Mouse (Mus musculus) embryonic facial prominence, embryonic 13.5 days (tissue): ENCODE data around the gene Wfdc17. TPM values are rescaled to one million over a fixed set of nuclear protein-coding genes. Genes with fewer than 3 reads are reported as not detected.

Experiments used
- ATAC-seq: fragments of 200-750 bp; cut with Nextera tagmentation; 2 replicates; pipeline ENCODE4 v1.8.0; 2017; ENCODE audit warnings: low read depth; ENCODE audit not compliant: insufficient number of reproducible peaks, insufficient read depth, low FRiP score, low TSS enrichment
- H3K27ac ChIP-seq: fragments of 300-500 bp; sonication (generic); 2 replicates; pipeline ENCODE4 v1.5.1; 2015; ENCODE audit warnings: moderate library complexity, mild to moderate bottlenecking, inconsistent platforms
- H3K27me3 ChIP-seq: fragments of 300-500 bp; sonication (generic); 2 replicates; pipeline ENCODE4 v1.6.1; 2015; ENCODE audit warnings: mild to moderate bottlenecking, inconsistent platforms
- H3K36me3 ChIP-seq: fragments of 300-500 bp; sonication (generic); 2 replicates; pipeline ENCODE4 v1.6.1; 2015; ENCODE audit warnings: mild to moderate bottlenecking, inconsistent platforms
- H3K4me1 ChIP-seq: fragments of 300-500 bp; sonication (generic); 2 replicates; pipeline ENCODE4 v1.6.1; 2015; ENCODE audit warnings: inconsistent platforms
- H3K4me2 ChIP-seq: fragments of 300-500 bp; sonication (generic); 2 replicates; pipeline ENCODE4 v1.6.1; 2015; ENCODE audit warnings: moderate library complexity, mild to moderate bottlenecking, inconsistent platforms
- H3K4me3 ChIP-seq: fragments of 300-500 bp; sonication (generic); 2 replicates; pipeline ENCODE4 v1.5.1; 2015; ENCODE audit warnings: mild to moderate bottlenecking, inconsistent platforms
- H3K9ac ChIP-seq: fragments of 300-500 bp; sonication (generic); 2 replicates; pipeline ENCODE4 v1.6.1; 2015; ENCODE audit warnings: mild to moderate bottlenecking, inconsistent platforms
- H3K9me3 ChIP-seq: fragments of 300-500 bp; sonication (generic); 2 replicates; pipeline ENCODE4 v1.6.1; 2016; ENCODE audit warnings: inconsistent platforms
- WGBS: fragments of 180-500 bp; shearing (Covaris S2); methylation state at CpG from one replicate; pipeline ENCODE4 v1.1.7; 2015; ENCODE audit warnings: mixed read lengths; 5-methylcytosine and 5-hydroxymethylcytosine counted together
- polyA plus RNA-seq: library from polyadenylated mRNA; unstranded; fragments of >200 nt; fragmentation: Nextera tagmentation; extraction: Ambion mirVana; gene quantifications from 2 replicates; pipeline ENCODE4 v1.2.1, GENCODE M21; 2015

Wfdc17 gene
- polyA plus RNA-seq = 0.58 TPM in 1 of 2 replicates, not detected in the other

DNA sequence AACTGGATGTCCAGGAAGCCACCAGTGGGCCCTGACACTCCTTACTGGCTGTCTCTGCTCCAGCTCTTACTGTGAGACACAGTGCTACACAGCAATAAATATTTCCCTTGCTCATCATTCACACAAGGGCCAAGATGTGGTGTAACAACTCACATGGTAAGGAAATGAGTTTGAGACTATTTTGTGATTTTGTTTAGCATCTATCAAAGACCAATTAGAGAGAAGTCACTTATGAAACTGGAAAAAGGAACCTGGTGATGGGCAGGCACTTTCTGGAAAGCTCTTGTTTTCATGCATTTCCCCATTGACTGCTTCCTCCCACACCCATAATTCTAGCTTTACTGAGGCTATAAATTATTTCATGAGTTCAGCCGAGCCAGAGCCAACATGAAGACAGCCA lies at the start of gene Wfdc17:
Gene Wfdc17, plus strand, starts transcription at position 287 of the 400 bp plus-strand sequence.
- Histone ChIP-seq H3K4me3 (no peak within 1 kb of the TSS), H3K9ac (no peak within 1 kb of the TSS), H3K27ac (no peak within 1 kb of the TSS), H3K27me3 (no peaks in the 10 kb centered on the region), H3K9me3 (no peaks in the 10 kb centered on the region), H3K4me2 (no peak within 1 kb of the TSS), H3K36me3 (no peaks in the 10 kb centered on the region), H3K4me1 (no peaks in the 10 kb centered on the region)
- ATAC-seq = no peak
- WGBS = 59% methylated on average over 1 of the region's 1 CpGs

DNA sequence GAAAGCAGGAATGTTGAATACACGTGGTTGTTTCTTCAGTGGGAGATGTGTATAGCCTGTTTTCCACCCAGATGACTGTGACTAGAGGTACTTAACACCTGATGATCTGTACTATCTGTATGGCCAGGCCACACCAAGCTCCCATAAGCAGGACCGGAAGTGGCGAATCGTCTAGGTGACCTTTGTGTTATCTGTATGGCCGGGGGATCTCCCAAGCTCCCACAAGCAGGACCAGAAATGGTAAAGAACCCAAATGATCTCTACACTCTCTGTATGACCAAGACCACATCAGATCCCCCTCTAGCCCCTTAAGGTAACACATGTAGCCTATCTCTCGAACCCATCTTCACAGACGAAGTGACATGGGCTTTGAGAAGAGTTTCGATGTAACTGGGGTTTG lies 49.2 kb upstream of the Wfdc17 start:
- no peaks in the 10 kb centered on the region for H3K9me3 ChIP-seq
- no peak for ATAC-seq
- H3K27ac ChIP-seq = no peak overlapping the region
- 88% methylated on average over 8 of the region's 8 CpGs for WGBS
- no peaks in the 10 kb centered on the region for H3K36me3 ChIP-seq
- no peak overlapping the region for H3K4me3 ChIP-seq
- H3K9ac ChIP-seq = no peak overlapping the region
- H3K4me2 ChIP-seq = no peak overlapping the region
- no peaks in the 10 kb centered on the region for H3K27me3 ChIP-seq
- H3K4me1 ChIP-seq = no peaks in the 10 kb centered on the region

DNA sequence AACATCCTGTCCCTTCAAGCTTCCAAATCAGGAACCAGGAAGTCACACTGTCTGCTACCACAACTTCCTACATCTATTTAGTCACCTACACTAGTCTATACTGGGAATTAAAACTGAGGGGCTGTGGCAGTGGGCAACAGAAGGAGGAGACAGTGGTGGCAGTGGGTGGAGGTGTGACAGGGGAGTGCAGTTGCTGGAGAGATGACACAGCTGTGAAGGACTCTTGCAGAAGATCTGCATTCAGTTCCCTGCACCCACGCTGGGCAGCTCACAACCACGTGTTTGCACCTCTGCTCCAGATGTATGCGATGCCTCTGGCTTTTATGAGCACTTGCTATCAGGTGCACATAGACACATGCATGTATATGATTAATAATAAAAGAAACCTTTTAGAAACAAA lies 46.3 kb upstream of the Wfdc17 start:
- H3K9me3 ChIP-seq = no peaks in the 10 kb centered on the region
- H3K4me2 ChIP-seq = no peak overlapping the region
- H3K27ac ChIP-seq = no peak overlapping the region
- no peaks in the 10 kb centered on the region for H3K36me3 ChIP-seq
- H3K9ac ChIP-seq = no peak overlapping the region
- 80% methylated on average over 3 of the region's 3 CpGs for WGBS
- no peaks in the 10 kb centered on the region for H3K27me3 ChIP-seq
- H3K4me1 ChIP-seq = no peaks in the 10 kb centered on the region
- no peak overlapping the region for H3K4me3 ChIP-seq
- no peak for ATAC-seq

DNA sequence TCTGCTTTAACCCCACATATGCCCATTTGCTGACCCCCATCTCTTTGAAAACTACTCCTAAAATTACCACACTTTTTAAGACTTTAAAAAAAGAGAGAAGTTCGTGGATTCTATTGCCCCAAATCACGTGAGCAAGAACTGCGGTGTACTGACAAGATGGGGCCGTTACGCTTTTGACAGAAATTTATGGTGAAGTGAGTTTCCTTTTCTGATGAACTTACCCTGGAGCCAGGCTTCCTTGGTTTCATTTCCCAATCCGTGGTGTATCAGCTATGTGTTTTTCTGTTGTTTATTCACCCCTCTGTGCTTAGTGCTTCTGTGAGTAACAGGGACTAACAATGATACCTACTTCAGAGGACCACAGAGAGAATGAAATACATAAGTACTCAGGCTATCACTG lies 45.0 kb upstream of the Wfdc17 start:
- Histone ChIP-seq H3K4me3 (no peak overlapping the region), H3K36me3 (no peaks in the 10 kb centered on the region), H3K9me3 (no peaks in the 10 kb centered on the region), H3K27me3 (no peaks in the 10 kb centered on the region), H3K4me1 (no peaks in the 10 kb centered on the region), H3K9ac (no peak overlapping the region), H3K27ac (no peak overlapping the region), H3K4me2 (no peak overlapping the region)
- WGBS = 69% methylated on average over 6 of the region's 6 CpGs
- ATAC-seq = no peak

DNA sequence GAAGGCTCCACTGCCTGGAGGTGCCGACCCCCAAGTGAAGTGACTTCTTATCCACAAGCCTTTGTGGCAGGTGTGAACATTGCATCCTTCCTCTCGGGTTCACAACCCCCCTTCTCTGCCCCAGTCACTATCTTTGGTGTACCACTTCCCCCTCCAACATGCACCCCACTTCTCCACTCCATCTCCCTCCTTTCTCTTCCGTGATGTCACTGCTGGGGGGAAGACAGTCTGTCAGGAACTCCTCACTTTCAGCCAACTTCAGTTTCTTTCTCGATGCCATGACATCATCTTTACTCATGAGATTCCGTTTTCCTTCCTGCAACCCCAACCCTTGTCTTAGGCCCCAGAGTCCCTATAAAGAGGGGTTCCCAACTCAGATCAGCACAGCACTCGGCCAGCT lies 41.6 kb upstream of the Wfdc17 start, which contains the start of gene Ccl4:
Gene Ccl4, plus strand, starts transcription at position 381 of the 400 bp plus-strand sequence.
- H3K4me3 ChIP-seq = no peak within 1 kb of the TSS
- no peaks in the 10 kb centered on the region for H3K27me3 ChIP-seq
- no peaks in the 10 kb centered on the region for H3K36me3 ChIP-seq
- H3K27ac ChIP-seq = no peak within 1 kb of the TSS
- H3K4me1 ChIP-seq = no peaks in the 10 kb centered on the region
- no peak within 1 kb of the TSS for H3K4me2 ChIP-seq
- no peak within 1 kb of the TSS for H3K9ac ChIP-seq
- ATAC-seq = no peak
- no peaks in the 10 kb centered on the region for H3K9me3 ChIP-seq
- 77% methylated on average over 6 of the region's 6 CpGs for WGBS

DNA sequence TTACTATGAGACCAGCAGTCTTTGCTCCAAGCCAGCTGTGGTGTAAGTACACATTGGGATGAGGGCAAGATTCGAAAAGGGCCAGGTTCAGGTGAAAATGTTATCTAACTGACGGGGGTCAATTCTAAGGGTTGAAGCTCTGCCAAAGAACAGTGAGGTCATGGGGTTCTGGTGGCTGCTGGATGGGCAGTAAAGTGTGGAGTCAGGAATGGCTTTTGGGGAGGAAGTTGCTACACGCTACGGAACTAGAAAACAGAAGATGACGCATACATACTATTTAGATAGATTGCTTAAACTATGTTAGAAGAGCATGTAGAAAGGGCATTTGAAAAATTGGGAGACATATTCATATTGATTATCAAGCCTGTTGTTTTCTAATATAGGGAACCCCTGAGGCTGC lies 40.3 kb upstream of the Wfdc17 start:
- Histone ChIP-seq H3K4me1 (no peaks in the 10 kb centered on the region), H3K27ac (no peak overlapping the region), H3K9ac (no peak overlapping the region), H3K4me3 (no peak overlapping the region), H3K36me3 (no peaks in the 10 kb centered on the region), H3K9me3 (no peaks in the 10 kb centered on the region), H3K27me3 (no peaks in the 10 kb centered on the region), H3K4me2 (no peak overlapping the region)
- no peak for ATAC-seq
- WGBS = 83% methylated on average over 5 of the region's 5 CpGs

DNA sequence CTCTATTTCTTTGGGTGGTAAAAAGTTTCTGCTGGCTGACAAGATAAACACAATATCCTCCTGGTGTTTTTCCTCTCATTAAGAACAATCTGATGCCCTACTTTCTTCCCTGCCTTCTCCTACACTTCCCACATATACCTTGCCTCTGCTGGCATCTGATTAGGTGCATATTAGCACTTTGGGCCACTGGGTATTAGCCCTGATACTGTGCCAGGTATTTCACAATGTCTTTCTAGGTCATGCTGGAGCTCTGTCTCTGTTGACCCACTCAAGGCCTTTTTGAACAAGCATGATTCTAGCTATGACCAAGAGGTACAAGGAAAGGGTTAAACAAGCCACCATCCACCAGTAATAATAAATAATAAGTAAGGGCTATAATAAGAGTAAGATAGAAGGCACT lies 32.0 kb upstream of the Wfdc17 start:
- no peak for ATAC-seq
- Histone ChIP-seq H3K4me3 (no peak overlapping the region), H3K9me3 (no peaks in the 10 kb centered on the region), H3K9ac (no peak overlapping the region), H3K27ac (no peak overlapping the region), H3K36me3 (no peaks in the 10 kb centered on the region), H3K4me1 (no peaks in the 10 kb centered on the region), H3K27me3 (no peaks in the 10 kb centered on the region), H3K4me2 (no peak overlapping the region)

DNA sequence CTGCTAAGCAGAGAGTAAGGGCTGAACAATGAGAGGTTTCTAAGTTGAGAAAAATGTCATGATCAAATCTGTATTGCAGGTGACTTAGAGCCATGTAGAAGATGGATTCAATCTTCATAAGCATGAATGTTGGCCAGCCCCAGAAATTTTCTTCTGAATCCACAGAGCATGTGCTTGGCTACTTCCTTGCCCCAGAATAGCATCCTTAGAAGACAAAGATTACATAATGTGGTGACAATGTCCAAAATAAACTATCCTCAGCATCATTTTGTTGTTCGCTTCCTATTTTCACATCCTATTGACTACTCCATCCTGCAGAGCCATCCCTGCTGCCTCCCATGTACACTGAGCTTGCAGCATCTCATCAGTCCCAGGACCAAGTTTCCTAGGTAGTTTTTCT lies 28.1 kb upstream of the Wfdc17 start:
- no peaks in the 10 kb centered on the region for H3K9me3 ChIP-seq
- no peaks in the 10 kb centered on the region for H3K27me3 ChIP-seq
- WGBS = 90% methylated on average over 1 of the region's 1 CpGs
- no peak overlapping the region for H3K4me2 ChIP-seq
- no peak overlapping the region for H3K9ac ChIP-seq
- no peaks in the 10 kb centered on the region for H3K36me3 ChIP-seq
- ATAC-seq = no peak
- no peaks in the 10 kb centered on the region for H3K4me1 ChIP-seq
- H3K27ac ChIP-seq = no peak overlapping the region
- no peak overlapping the region for H3K4me3 ChIP-seq

DNA sequence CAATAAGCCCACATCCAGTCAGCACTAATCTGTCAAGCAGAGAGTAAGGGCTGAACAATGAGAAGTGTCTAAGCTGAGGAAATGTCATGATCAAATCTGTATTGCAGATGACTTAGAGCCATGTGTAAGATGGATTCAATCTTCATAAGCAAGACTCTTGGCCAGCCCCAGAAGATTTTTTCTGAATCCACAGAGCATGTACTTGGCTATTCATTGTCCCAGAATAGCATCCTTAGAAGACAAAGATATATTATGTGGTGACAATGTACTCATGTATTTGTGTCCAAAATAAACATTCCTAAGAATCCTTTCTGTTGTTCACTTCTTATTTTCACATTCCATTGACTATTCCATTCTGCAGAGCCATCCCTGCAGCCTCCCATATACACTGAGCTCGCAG lies 13.9 kb upstream of the Wfdc17 start:
- no peak overlapping the region for H3K4me3 ChIP-seq
- no peak for ATAC-seq
- no peaks in the 10 kb centered on the region for H3K9me3 ChIP-seq
- no peaks in the 10 kb centered on the region for H3K27me3 ChIP-seq
- 79% methylated on average over 1 of the region's 1 CpGs for WGBS
- no peak overlapping the region for H3K27ac ChIP-seq
- no peaks in the 10 kb centered on the region for H3K4me1 ChIP-seq
- no peaks in the 10 kb centered on the region for H3K36me3 ChIP-seq
- H3K9ac ChIP-seq = no peak overlapping the region
- H3K4me2 ChIP-seq = no peak overlapping the region

DNA sequence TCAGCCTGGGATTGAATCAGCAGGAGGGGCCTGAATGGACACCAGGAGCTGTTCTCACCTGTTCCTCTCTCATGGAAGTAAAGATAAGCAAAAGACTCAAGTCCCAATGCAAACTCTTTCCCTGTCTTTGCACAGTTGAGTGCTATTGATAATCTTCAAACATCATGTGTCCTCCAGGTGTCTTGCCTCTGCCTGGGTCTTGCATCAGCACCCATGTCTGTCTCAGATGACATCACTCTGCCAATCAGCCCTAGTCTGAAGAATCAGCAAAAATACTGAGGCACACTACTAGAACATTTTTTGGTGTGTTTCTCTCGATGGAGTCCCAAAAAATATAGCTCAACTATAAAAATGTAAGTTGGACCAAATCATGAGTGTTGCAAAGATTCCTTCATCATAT lies 11.8 kb upstream of the Wfdc17 start:
- Histone ChIP-seq H3K4me2 (no peak overlapping the region), H3K4me1 (no peaks in the 10 kb centered on the region), H3K27ac (no peak overlapping the region), H3K9me3 (no peaks in the 10 kb centered on the region), H3K36me3 (no peaks in the 10 kb centered on the region), H3K27me3 (no peaks in the 10 kb centered on the region), H3K4me3 (no peak overlapping the region), H3K9ac (no peak overlapping the region)
- ATAC-seq = no peak
- WGBS = 57% methylated on average over 1 of the region's 1 CpGs

DNA sequence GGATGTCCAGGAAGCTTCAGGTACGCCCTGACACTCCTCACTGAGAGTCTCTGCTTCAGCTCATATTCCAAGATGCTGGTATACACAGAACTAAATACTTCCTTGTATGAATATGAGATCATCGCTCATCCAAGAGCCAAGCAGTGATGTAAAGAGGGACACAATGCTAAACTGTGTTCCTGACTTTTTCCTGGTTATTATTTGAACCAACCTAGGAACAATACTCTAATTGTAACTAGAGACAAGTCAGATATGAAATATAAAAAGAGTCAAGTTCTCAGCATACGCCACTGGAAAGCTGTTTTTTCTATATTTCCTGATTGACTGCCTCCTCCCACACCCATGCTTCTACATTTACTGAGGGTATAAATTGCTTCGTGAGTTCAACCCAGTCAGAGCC lies 4.9 kb downstream of the Wfdc17 start, which contains the start of gene Wfdc18:
Gene Wfdc18, plus strand, starts transcription at position 301 of the 400 bp plus-strand sequence.
- 68% methylated on average over 4 of the region's 4 CpGs for WGBS
- no peak within 1 kb of the TSS for H3K4me2 ChIP-seq
- no peaks in the 10 kb centered on the region for H3K27me3 ChIP-seq
- no peak within 1 kb of the TSS for H3K27ac ChIP-seq
- H3K4me3 ChIP-seq = no peak within 1 kb of the TSS
- H3K4me1 ChIP-seq = no peaks in the 10 kb centered on the region
- H3K9ac ChIP-seq = no peak within 1 kb of the TSS
- H3K36me3 ChIP-seq = no peaks in the 10 kb centered on the region
- ATAC-seq = no peak
- no peaks in the 10 kb centered on the region for H3K9me3 ChIP-seq

DNA sequence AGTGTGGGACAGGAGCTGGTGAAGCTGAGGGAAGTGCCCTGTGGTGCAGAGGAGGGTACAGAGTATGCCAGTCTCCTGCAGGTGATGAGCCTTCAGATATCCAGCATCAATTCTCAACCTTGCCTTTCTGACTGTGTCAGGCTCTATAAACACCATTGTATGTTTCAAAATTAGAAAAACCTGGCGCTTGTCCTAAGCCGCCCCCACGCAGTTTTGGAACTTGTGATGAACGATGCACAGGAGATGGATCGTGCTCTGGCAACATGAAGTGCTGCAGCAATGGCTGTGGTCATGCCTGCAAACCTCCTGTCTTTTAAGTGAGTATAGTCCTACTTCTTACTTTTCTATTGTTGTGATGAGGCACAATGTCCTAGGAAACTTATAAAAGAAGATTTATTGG lies 5.9 kb downstream of the Wfdc17 start:
- Histone ChIP-seq H3K4me3 (no peak overlapping the region), H3K27ac (no peak overlapping the region), H3K27me3 (no peaks in the 10 kb centered on the region), H3K4me2 (no peak overlapping the region), H3K36me3 (no peaks in the 10 kb centered on the region), H3K4me1 (no peaks in the 10 kb centered on the region), H3K9ac (no peak overlapping the region), H3K9me3 (no peaks in the 10 kb centered on the region)
- 89% methylated on average over 5 of the region's 5 CpGs for WGBS
- ATAC-seq = no peak

DNA sequence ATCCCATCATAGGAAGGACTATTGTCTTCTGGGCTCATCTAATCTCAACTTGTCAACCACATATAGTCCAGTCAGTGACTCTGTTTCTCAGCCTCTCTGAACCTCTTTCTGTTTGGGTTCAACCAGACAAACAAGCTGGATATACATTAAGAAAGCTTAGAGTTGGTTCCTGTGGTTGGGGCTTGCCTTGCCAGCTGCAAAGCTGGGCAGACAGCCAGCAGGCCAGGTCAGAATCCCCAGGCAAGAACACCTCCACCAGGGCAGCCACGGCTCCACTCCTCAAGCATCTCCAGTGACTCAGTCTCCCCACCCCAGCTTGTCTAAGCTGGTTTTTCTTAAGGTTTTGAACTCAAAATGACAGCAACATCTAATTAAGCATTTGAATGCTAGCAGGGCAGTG lies 8.9 kb downstream of the Wfdc17 start:
- WGBS = 83% methylated on average over 1 of the region's 1 CpGs
- H3K27ac ChIP-seq = no peak overlapping the region
- no peak for ATAC-seq
- no peaks in the 10 kb centered on the region for H3K4me1 ChIP-seq
- H3K27me3 ChIP-seq = no peaks in the 10 kb centered on the region
- no peak overlapping the region for H3K4me3 ChIP-seq
- H3K9me3 ChIP-seq = no peaks in the 10 kb centered on the region
- H3K4me2 ChIP-seq = no peak overlapping the region
- no peaks in the 10 kb centered on the region for H3K36me3 ChIP-seq
- no peak overlapping the region for H3K9ac ChIP-seq
